Mouse (Mus musculus) liver, adult 2 months (tissue): Measurements from ENCODE around the gene Axin1.

ENCODE experiments used
- CTCF ChIP-seq: fragments of 200-500 bp; IDR thresholded peaks from 2 replicates; pipeline ENCODE4 v1.5.1; 2011; ENCODE audit warnings: low read depth, low read length, control low read depth
- POLR2A ChIP-seq: fragments of 200-500 bp; IDR thresholded peaks from 2 replicates; pipeline ENCODE4 v1.6.1; 2011; ENCODE audit warnings: low read length, control low read depth; ENCODE audit not compliant: insufficient read depth; ENCODE audit errors: extremely low read depth

DNA sequence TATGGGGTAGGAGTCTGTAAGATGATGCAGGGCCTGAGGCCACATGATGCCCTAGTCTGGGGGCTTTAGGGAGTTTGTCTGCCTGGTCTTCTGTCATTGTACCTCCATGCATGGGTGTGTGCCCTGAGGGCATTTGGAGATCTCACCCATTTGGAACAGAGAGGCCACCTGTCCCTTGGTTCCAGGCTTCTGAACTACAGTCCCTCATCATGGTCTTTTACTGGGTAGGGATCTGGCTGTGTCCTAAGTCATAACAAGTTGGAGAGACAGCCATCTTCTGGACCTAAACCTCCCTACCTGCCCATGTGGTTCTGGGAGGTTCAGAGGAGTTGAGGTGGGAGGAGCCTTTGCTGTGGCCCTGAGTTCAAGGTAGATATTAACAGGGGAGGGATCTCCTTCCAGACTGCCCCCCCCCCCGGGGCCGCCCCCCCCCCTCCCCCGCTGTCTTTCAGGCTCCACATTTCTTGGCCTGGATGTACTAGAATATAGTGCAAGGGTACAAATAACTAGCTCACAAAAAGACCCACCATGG is 22.5 kb upstream of the Axin1 start:
- TF ChIP-seq POLR2A, result no peak
- no peak for TF ChIP-seq CTCF
